Mouse (Mus musculus) embryonic facial prominence, embryonic 13.5 days (tissue): ENCODE measurements around the gene Rere. TPM values are rescaled to one million over a fixed set of nuclear protein-coding genes. Genes with fewer than 3 reads are reported as not detected.
"Not testable (repeated sequence)": the region's sequence is repeated elsewhere in the genome, so short reads cannot be mapped to it uniquely, and the experiment has no call there.

Experiments
- ATAC-seq: fragments of 200-750 bp; cut with Nextera tagmentation; 2 replicates; pipeline ENCODE4 v1.8.0; 2017; ENCODE audit warnings: low read depth; ENCODE audit not compliant: insufficient number of reproducible peaks, insufficient read depth, low FRiP score, low TSS enrichment
- H3K27ac ChIP-seq: fragments of 300-500 bp; sonication (generic); 2 replicates; pipeline ENCODE4 v1.5.1; 2015; ENCODE audit warnings: moderate library complexity, mild to moderate bottlenecking, inconsistent platforms
- H3K27me3 ChIP-seq: fragments of 300-500 bp; sonication (generic); 2 replicates; pipeline ENCODE4 v1.6.1; 2015; ENCODE audit warnings: mild to moderate bottlenecking, inconsistent platforms
- H3K36me3 ChIP-seq: fragments of 300-500 bp; sonication (generic); 2 replicates; pipeline ENCODE4 v1.6.1; 2015; ENCODE audit warnings: mild to moderate bottlenecking, inconsistent platforms
- H3K4me1 ChIP-seq: fragments of 300-500 bp; sonication (generic); 2 replicates; pipeline ENCODE4 v1.6.1; 2015; ENCODE audit warnings: inconsistent platforms
- H3K4me2 ChIP-seq: fragments of 300-500 bp; sonication (generic); 2 replicates; pipeline ENCODE4 v1.6.1; 2015; ENCODE audit warnings: moderate library complexity, mild to moderate bottlenecking, inconsistent platforms
- H3K4me3 ChIP-seq: fragments of 300-500 bp; sonication (generic); 2 replicates; pipeline ENCODE4 v1.5.1; 2015; ENCODE audit warnings: mild to moderate bottlenecking, inconsistent platforms
- H3K9ac ChIP-seq: fragments of 300-500 bp; sonication (generic); 2 replicates; pipeline ENCODE4 v1.6.1; 2015; ENCODE audit warnings: mild to moderate bottlenecking, inconsistent platforms
- H3K9me3 ChIP-seq: fragments of 300-500 bp; sonication (generic); 2 replicates; pipeline ENCODE4 v1.6.1; 2016; ENCODE audit warnings: inconsistent platforms
- WGBS: fragments of 180-500 bp; shearing (Covaris S2); methylation state at CpG from one replicate; pipeline ENCODE4 v1.1.7; 2015; ENCODE audit warnings: mixed read lengths; 5-methylcytosine and 5-hydroxymethylcytosine counted together
- polyA plus RNA-seq: library from polyadenylated mRNA; unstranded; fragments of >200 nt; fragmentation: Nextera tagmentation; extraction: Ambion mirVana; gene quantifications from 2 replicates; pipeline ENCODE4 v1.2.1, GENCODE M21; 2015

Gene Rere
- polyA plus RNA-seq, 1 experiment from 2014 or later = 23.3 TPM

DNA sequence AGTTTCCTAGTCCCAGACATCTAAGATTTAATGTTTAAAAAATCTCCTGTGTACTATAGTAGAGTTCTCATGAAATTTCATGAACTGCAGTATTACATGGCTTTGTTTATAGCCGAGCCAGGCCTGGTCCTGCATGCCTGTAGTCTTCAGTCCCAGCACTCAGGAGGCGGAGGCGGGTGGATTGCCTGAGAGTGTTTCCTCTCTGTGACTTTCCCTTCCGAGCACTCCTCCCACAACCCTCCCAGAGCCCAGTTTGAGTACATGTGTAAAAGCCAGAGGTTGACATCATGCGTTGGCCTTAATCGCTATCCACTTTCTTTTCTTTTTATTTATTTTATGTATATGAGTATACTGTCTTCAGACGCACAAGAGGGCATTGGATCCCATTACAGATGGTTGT, 250.4 kb downstream of the Rere start:
- peaks cover 34% of the 10 kb centered on the region for H3K36me3 ChIP-seq
- no peak for ATAC-seq
- H3K4me2 ChIP-seq = no peak overlapping the region
- no peak overlapping the region for H3K4me3 ChIP-seq
- no peak overlapping the region for H3K9ac ChIP-seq
- WGBS = 76% methylated on average over 7 of the region's 7 CpGs
- no peak overlapping the region for H3K27ac ChIP-seq
- no peaks in the 10 kb centered on the region for H3K27me3 ChIP-seq
- H3K9me3 ChIP-seq = no peaks in the 10 kb centered on the region
- peaks cover 4% of the 10 kb centered on the region; the same call in 1 of the 2 replicates for H3K4me1 ChIP-seq

DNA sequence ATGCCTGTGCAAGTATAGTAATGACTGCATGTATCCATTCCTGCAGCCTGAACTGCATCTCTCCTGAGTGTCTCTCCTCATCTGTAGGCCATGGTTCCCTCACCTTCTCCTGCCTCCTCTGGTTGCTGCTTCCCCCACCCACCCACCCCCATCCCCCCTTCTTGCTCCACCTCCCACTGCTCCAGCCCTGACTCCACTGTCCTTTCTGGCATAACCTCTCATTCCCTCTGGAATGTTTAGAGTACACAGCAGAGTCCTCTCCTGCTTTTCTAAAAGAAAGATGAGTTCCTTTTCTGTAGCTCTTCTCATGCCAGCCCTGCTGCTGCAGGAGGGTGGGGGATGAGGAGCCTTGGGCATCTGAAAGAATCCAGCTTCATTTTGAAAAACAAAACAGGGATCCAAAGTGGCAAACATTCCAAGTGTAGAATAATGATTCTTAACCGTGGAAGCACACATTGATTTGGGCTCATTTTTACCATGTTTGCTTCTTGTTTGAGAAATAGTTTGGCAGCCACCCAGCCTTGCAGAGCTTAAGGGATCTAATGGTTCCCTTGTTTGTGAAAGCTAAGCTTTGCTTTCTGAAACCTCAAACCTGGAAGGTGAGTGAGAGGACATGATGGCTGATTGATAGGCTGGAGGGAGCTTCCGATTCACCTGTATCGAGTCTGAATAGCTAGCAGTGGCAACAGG, 255.5 kb downstream of the Rere start:
- peak overlapping the region; percentile 41 for H3K27ac ChIP-seq
- H3K36me3 ChIP-seq = peaks cover 35% of the 10 kb centered on the region
- peaks cover 13% of the 10 kb centered on the region for H3K4me1 ChIP-seq
- H3K4me2 ChIP-seq = no peak overlapping the region
- H3K9me3 ChIP-seq = no peaks in the 10 kb centered on the region
- H3K9ac ChIP-seq = no peak overlapping the region
- WGBS = 68% methylated on average over 3 of the region's 3 CpGs
- no peak for ATAC-seq
- H3K27me3 ChIP-seq = no peaks in the 10 kb centered on the region
- no peak overlapping the region for H3K4me3 ChIP-seq

DNA sequence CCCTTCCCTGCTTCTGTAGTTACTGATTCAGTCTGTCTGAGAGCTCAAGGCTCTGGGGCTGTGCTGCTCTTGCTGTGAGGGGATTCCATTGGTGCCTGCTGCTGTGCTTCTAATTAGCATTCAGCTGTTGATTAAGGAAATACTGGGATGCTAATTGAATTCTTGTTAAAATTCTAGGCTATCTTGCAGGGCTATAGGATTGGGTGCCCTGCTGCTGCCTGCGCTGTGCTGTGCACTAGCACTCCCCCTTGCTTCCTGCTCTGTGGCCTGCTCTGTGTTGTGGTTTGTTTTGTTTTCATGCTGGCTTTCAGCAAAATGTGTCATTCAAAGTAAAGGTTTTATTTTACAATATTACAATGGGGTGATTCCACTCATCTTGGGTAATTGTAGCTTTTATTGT, 258.4 kb downstream of the Rere start:
- Histone ChIP-seq H3K4me2 (no peak overlapping the region), H3K9me3 (no peaks in the 10 kb centered on the region), H3K27me3 (no peaks in the 10 kb centered on the region), H3K27ac (no peak overlapping the region), H3K4me3 (no peak overlapping the region), H3K9ac (no peak overlapping the region), H3K4me1 (peaks cover 16% of the 10 kb centered on the region), H3K36me3 (peaks cover 33% of the 10 kb centered on the region)
- WGBS = 62% methylated on average over 1 of the region's 1 CpGs
- no peak for ATAC-seq

DNA sequence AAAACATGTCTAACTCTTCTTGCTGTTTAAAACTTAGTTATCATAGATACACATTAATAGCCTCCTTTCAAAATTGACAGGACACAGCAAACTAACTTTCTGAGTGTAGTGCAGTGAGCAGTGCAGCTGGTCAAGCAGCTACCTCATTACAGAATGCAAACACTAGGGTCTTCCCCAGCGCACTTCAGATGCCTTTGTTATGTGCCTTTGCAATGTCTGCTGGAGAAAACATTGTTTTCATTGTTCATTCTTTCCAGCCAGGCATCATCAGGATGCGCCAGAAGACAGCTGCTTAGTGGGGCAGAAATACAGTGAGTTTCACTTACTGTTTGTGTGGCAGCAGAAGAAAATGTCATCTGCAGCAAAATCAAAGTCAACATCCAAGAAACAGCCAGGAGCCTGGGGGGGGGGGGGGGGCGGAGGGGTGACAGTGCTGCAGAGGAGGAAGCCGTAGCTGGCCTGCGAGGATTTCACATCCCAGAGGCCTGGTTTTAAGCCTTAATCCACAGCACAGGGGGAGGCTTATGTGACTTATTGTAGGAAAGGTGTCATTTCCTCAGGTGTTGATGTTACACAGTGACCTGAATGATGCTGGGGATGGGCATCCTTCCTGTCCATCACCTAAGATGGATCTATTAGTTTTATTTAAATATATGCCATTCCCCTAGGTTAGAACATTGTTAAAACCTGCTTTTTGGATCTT, 259.1 kb downstream of the Rere start:
- no peak for ATAC-seq
- Histone ChIP-seq H3K4me2 (no peak overlapping the region), H3K36me3 (peaks cover 26% of the 10 kb centered on the region), H3K9me3 (no peaks in the 10 kb centered on the region), H3K27me3 (no peaks in the 10 kb centered on the region), H3K4me1 (peaks cover 16% of the 10 kb centered on the region), H3K27ac (no peak overlapping the region), H3K4me3 (no peak overlapping the region), H3K9ac (no peak overlapping the region)
- WGBS = 54% methylated on average over 4 of the region's 5 CpGs

DNA sequence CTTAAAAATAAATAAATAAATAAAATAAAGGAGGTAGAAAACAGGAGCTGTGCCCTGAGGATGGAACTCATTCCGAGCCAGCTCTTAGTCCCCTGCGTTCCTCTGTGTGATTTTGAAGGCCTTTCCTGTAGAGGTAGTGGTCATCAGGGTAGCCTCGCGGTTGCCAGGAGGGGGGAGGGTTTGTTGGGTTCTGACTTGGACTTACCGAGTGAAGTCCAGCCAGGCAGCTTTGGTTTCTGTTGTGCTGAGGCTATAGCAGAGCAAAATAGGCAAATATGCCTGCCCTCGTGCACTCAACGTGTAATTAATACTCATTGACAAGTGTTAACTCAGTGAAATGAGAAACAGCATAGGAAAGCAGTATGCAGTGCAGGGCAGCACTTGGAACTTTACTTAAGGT, 262.8 kb downstream of the Rere start:
- H3K4me2 ChIP-seq = no peak overlapping the region
- peaks cover 23% of the 10 kb centered on the region for H3K36me3 ChIP-seq
- peaks cover 7% of the 10 kb centered on the region for H3K4me1 ChIP-seq
- no peaks in the 10 kb centered on the region for H3K9me3 ChIP-seq
- 84% methylated on average over 7 of the region's 7 CpGs for WGBS
- ATAC-seq = no peak
- H3K27ac ChIP-seq = peak overlapping the region; percentile 8; the same call in 1 of the 2 replicates
- H3K4me3 ChIP-seq = no peak overlapping the region
- H3K27me3 ChIP-seq = no peaks in the 10 kb centered on the region
- H3K9ac ChIP-seq = no peak overlapping the region

DNA sequence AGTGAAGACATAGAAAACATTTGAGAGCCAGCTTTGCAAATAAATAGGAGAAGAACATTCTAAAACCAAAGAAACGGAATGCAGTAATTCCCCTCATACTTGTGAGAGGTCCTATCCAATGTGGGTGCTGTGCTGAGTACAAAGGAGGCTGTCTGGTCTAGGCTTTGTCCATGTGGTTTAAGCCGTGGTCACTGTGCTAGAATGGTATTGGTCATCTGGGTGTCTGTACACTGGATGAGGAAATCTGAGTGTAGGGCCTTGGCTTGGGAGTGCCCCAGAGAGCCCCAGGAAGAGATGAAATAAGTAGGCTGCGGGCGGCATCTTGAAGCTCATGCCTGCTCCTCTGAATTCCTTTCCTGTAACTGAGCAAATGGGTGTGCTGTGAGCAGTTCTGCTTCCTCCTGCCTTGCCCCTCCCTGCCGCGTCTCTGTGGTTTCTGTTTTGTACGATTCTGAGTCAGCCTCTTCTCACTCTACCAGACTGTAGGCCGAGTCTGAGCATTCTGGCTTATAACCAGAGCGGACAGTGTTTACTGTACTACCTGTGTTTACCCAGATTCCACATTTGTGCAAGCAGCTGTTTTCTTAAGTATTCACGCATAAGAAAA, 263.3 kb downstream of the Rere start:
- Histone ChIP-seq H3K36me3 (peaks cover 23% of the 10 kb centered on the region), H3K4me2 (no peak overlapping the region), H3K9me3 (no peaks in the 10 kb centered on the region), H3K27me3 (no peaks in the 10 kb centered on the region), H3K4me3 (no peak overlapping the region), H3K4me1 (peaks cover 6% of the 10 kb centered on the region), H3K27ac (peak overlapping the region; percentile 8), H3K9ac (no peak overlapping the region)
- 74% methylated on average over 10 of the region's 10 CpGs for WGBS
- no peak for ATAC-seq

DNA sequence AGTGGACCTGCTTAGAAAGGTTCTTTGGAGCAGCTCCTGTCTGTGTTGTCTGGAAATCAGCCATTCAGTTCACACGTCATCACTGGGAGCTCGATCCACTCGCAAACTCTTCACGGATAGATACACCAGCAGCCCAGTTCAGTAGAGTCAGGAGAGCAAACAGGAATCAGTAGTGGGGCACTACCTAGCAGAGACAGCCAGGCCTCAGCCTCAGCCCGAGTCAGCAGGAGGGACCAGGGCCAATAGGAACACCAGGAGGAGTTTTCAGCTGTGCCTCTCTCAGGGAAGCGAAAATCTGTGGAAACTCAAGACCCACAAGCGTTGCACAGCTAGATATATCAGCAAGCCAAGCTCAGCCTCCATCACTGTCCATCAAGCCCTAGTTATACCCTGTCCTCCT, 264.3 kb downstream of the Rere start:
- Histone ChIP-seq H3K27ac (no peak overlapping the region), H3K4me1 (peaks cover 4% of the 10 kb centered on the region), H3K27me3 (no peaks in the 10 kb centered on the region), H3K4me2 (no peak overlapping the region), H3K9ac (no peak overlapping the region), H3K4me3 (no peak overlapping the region), H3K36me3 (peaks cover 32% of the 10 kb centered on the region), H3K9me3 (no peaks in the 10 kb centered on the region)
- WGBS = 90% methylated on average over 7 of the region's 7 CpGs
- ATAC-seq = no peak

DNA sequence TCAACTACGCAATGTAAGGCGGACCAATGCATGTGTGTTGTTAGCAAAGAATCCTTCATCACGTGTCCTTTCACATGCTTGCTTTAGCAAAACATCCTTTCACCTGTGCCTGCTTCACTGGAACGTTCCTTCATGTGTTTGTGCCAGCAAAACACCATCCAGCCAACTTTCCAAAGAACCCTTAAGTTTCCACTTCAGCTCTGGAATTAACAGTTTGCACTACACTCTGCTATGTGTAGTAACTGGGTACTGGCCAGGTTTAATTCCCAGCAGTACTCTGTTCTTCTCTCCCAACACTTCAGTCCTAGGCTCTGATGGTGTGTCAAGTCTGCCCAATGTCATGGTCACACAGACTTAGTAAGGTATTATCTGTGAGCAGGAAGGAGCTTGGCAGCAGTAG, 264.9 kb downstream of the Rere start:
- not testable (repeated sequence) for H3K9ac ChIP-seq, H3K27ac ChIP-seq, H3K4me2 ChIP-seq, ATAC-seq, H3K4me1 ChIP-seq, H3K9me3 ChIP-seq, H3K4me3 ChIP-seq, H3K27me3 ChIP-seq
- WGBS = 95% methylated on average over 4 of the region's 4 CpGs
- H3K36me3 ChIP-seq = peaks cover 33% of the 10 kb centered on the region

DNA sequence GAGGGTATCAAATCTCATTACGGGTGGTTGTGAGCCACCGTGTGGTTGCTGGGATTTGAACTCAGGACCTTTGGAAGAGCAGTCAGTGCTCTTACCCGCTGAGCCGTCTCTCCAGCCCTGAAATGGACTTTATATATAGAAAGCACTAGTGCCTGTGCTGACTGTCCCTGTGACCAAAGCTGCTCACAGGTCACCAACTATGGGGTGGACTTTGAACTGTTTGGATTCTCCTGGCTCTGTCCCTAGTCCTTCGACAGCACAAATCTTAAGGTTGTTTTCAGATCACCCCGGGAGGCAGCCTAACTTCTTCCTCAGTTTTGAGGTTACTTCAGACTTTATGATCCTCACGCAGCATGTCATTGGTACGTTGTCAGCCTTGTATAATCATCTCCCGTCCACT, 267.9 kb downstream of the Rere start:
- peaks cover 35% of the 10 kb centered on the region for H3K36me3 ChIP-seq
- peaks cover under 1% of the 10 kb centered on the region for H3K4me1 ChIP-seq
- no peak for ATAC-seq
- H3K27me3 ChIP-seq = no peaks in the 10 kb centered on the region
- H3K9ac ChIP-seq = no peak overlapping the region
- no peak overlapping the region for H3K4me2 ChIP-seq
- H3K4me3 ChIP-seq = no peak overlapping the region
- H3K27ac ChIP-seq = no peak overlapping the region
- 93% methylated on average over 9 of the region's 9 CpGs for WGBS
- no peaks in the 10 kb centered on the region for H3K9me3 ChIP-seq

DNA sequence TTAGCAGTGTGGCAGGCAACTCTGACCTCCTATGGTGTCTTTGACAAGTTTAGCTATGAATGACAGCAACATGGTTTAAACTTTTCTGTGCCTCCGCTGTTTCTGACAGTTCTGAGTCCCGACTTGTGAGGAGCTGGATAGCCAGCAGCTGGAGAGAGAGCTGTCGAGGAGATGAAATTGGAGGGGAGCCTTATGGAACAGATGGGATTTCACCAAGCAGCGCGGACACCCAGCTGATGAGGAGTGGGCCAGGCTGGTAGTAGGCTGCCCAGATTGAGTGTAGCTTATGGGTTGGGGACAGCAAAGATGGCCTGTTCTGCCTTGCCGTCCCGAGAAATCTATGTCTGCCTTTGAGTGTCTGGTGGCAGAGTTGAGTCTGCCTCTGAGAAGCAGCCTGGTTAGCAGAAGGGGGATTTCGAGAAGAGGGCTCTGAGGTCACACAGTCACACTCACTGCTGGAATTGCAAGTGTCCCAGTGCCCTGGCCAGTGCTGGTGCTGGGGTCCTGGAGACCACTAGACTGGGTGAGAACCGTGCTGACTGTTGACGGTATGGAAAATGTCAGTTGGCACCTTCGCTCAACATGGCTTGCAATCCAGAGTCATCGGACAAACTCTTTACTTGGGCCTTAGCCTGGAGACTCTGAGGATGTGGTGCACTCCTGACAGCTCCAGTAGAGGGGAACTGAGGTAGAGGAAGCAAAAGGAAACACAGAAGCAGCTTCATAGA, 268.7 kb downstream of the Rere start:
- peaks cover 43% of the 10 kb centered on the region for H3K36me3 ChIP-seq
- no peak for ATAC-seq
- no peaks in the 10 kb centered on the region for H3K4me1 ChIP-seq
- H3K4me2 ChIP-seq = no peak overlapping the region
- 89% methylated on average over 12 of the region's 12 CpGs for WGBS
- no peaks in the 10 kb centered on the region for H3K9me3 ChIP-seq
- H3K27ac ChIP-seq = no peak overlapping the region
- H3K27me3 ChIP-seq = no peaks in the 10 kb centered on the region
- no peak overlapping the region for H3K4me3 ChIP-seq
- H3K9ac ChIP-seq = no peak overlapping the region

DNA sequence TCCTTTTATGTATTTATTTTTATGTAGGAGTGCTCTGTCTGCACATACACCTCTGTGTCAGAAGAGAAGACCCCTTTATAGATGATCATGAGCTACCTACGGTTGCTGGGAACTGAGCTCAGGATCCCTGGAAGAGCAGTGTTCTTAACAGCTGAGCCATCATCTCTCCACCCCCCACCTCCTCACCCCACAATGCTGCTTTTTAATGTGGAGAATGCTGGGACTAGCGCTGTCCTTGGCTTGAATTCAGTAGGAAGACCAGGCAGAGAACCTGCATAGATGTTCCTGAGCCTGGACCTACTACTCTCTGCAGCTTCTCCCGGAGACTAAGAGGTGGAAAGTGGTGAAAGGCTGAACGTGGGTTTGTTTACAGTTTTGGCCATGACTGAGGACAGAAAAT, 269.9 kb downstream of the Rere start:
- Histone ChIP-seq H3K4me3 (no peak overlapping the region), H3K9ac (0 out of 2 replicates have a peak overlapping the region, but pooled peaks have one; percentile 22), H3K27me3 (no peaks in the 10 kb centered on the region), H3K36me3 (peaks cover 38% of the 10 kb centered on the region), H3K4me1 (peaks cover 8% of the 10 kb centered on the region), H3K27ac (no peak overlapping the region), H3K4me2 (no peak overlapping the region), H3K9me3 (no peaks in the 10 kb centered on the region)
- WGBS = 86% methylated on average over 4 of the region's 4 CpGs
- ATAC-seq = no peak
